Mouse (Mus musculus) c-Kit-negative CD71-positive TER-119-positive erythroid progenitor cells, embryonic 14.5 days (primary cell): Measurements from ENCODE around the gene 3110021N24Rik.
"Not testable (repeated sequence)": the region's sequence is repeated elsewhere in the genome, so short reads cannot be mapped to it uniquely, and the experiment has no call there.

Source experiments
- DNase-seq: peaks from one replicate; pipeline ENCODE4 v3.0.0-alpha.2; 2013; ENCODE audit warnings: low read depth, low spot score

3110021N24Rik gene

DNA sequence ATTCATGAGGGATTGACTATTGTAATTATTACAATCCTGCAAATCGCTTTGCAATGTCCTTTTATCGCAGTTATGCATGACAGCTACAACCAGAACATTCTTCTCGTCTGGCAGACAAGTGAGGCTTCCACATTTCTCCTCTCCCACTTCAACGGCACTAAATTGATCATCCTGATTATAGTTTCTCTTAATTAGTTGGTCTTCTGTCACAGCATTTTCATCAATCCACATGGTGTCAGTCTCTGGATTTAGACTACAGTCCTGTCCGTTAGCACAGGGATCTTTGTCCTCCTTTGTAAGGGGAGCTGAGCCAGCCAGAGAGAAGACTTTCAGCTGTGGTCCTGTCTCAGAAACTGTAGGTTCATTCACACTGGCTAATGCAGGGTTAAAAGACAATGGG lies at the start of gene 3110021N24Rik:
3110021N24Rik (plus strand) TSS at position 301 of the 400 bp plus-strand sequence.
- no peak for DNase-seq

DNA sequence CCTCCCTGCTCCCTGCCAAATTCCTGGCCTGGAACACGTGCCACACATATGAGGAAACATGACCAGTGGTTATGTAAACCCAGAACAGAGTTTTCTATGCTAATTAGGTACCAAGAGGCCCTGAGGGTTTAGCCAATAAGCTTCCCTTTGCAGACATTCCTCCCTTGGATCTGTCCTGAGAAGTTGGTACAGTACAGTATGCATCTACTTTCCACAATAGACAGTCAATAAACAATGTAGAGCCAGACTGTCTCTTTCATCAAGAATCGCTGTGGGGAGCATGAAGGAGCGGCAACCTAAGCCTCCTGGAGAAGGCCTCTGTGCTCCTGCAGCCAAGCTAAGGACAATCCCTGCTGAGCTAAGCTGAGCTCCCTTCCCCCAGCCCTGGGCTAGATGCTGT lies 33.3 kb upstream of the 3110021N24Rik start:
- no peak for DNase-seq

DNA sequence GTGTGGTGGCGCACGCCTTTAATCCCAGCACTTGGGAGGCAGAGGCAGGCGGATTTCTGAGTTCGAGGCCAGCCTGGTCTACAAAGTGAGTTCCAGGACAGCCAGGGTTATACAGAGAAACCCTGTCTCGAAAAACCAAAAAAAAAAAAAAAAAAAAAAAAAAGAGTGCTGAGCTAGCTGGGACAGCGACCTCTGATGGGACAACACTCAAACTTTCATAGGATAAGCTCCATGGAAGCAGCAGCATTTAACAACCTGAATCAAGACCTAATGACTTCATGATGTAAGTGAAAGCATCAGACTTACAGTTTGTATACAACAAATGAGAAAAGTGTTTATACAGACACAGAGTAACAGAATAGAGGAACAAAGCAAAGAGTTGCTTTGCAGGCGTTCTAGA lies 32.4 kb upstream of the 3110021N24Rik start:
- not testable (repeated sequence) for DNase-seq

DNA sequence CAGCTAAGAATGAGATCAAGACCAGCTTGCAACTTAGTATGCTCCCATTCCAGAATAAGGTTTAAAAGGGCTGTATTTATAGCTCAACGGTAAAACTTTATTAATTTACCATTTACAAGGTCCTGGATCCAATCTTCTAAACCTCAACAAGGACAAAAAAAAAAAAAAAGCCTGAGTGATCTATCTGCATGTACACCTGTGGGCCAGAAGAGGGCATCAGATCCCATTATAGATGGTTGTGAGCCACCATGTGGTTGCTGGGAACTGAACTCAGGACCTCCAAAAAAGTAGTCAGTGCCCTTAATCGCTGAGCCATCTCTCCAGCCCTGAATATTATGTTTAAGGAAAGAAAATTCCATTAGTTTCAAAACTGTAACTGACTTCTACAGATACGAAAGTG lies 29.0 kb upstream of the 3110021N24Rik start:
- DNase-seq = no peak

DNA sequence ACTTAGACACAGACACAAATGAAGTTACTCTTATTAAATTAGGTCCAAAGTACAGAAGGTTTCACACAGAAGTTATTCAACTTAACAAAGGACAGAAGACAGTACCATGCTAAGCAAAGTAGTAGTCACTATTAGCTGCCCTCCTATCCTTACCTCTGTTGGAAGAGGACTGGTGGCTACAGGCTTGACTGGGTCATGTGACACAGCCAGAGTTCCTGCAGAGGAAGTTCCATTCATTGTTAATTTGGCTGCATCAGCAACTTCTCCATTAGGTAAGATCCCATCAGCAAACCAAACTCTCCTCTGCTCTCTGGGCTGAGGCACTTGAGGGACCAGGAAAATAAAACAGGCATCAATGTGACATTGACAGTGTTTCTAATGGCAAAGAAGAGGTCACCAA lies 28.0 kb upstream of the 3110021N24Rik start:
- DNase-seq = no peak

DNA sequence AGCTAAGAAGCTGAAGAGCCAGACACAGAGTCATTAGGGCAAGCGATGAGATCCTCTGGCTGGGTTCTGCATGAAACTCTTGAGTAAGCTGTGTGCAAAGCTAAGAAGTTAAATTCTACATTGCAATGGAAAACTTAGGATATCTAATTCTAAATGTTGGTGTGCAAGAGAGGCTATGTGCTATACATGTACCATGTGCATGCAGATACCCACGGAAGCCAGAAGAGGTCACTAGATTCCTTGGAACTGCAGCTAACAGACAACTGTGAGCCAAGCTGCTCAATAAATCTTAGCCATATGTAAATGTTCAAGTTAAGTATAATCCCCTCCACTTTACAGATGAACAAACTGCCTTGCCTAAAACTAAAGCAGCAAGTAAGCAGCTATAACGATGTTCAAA lies 22.5 kb upstream of the 3110021N24Rik start:
- no peak for DNase-seq

DNA sequence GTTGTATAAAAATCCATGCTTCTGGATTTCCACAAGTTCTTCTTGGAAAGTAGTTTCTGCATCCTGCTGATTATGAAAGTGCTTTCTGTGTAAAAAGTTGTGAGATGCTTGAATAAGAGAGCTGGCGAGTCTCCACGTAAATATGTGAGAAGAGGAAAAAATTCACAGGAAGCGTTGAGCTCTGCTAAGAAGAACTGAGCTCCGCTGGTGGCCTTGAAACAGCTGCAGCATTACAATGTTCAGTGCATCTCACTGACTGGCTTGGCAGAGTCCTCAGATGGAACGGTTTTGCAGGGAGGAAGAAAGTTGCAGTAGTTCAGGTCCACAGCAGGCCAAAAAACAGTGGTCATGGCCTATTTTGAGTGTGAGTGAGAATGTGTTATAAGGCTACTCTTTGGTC lies 11.2 kb upstream of the 3110021N24Rik start:
- DNase-seq = no peak

DNA sequence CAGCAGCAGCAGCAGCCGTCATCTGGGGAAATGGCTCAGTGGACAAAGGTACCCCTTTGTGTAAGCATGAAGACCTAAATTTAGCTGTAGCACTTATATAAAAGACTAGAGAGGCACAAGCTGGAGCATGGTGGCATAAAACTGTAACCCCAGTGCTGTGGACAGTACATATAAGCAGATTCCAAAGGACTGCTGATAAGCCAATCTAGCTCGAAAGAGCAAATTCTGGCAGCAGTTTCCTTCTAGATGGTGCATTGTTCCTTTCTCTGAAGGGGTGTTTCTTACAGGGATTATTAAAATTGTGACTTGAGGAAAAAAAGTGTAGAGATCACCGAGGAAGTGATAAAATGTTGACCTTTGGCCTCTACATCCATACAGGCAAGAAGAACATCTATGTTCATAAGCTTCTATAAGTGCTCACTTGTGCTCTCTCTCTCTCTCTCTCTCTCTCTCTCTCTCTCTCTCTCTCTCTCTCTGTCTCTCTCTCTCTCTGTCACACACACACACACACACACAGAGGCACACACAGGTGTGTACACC lies 1.9 kb downstream of the 3110021N24Rik start:
- DNase-seq = no peak

DNA sequence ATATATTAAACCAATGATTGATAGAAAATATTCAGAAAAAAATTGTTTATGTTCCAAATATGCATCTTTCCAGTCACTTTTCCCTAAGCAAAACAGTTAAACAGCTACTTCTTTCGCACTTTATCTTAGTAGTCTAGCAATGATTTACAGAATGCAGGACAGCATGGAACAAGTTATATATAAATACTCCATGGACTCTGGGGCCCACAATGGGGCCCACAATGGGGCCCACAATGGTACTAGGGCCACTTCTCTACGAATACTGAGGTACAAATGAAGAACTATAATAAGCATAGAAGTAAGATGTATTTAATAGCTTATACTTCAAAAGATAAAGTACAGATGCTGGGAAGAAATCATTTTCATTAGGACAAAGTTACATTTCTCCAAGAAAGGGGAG lies 4.7 kb downstream of the 3110021N24Rik start:
- no peak for DNase-seq

DNA sequence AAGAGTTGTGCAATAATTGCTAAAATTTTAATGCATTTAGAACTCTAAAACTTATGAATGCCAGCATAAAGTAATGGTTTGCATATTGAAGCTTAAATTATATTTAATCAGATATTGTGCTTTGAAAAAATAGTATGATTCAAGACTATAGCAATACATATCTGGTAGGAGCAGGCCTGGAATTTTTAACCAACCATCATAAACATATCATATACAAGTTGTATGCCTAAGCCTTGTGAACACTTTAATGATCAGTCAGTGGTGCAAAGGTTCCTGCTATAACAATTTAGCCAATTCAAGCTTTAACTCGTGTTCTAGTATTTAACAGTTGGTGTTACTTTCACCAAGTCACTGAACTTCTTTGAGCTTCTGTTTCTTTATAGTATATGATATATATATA lies 11.0 kb downstream of the 3110021N24Rik start:
- no peak for DNase-seq

DNA sequence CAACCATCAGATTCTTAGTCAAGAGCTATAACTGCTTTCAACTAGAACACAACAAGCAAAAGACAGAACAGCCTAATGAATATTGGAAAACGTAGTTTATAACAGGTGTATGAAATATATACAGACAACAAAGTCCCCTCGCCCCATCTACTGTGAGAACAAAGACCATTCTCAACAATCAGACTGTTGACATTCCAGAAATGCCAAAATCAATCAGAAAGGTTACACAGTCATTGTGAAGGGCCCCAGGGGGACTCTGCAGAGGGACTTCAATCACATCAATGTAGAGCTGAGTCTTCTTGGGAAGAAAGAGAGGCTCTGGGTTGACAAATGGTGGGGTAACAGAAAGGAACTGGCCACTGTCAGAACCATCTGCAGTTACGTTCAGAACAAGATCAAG lies 12.1 kb downstream of the 3110021N24Rik start:
- DNase-seq = no peak

DNA sequence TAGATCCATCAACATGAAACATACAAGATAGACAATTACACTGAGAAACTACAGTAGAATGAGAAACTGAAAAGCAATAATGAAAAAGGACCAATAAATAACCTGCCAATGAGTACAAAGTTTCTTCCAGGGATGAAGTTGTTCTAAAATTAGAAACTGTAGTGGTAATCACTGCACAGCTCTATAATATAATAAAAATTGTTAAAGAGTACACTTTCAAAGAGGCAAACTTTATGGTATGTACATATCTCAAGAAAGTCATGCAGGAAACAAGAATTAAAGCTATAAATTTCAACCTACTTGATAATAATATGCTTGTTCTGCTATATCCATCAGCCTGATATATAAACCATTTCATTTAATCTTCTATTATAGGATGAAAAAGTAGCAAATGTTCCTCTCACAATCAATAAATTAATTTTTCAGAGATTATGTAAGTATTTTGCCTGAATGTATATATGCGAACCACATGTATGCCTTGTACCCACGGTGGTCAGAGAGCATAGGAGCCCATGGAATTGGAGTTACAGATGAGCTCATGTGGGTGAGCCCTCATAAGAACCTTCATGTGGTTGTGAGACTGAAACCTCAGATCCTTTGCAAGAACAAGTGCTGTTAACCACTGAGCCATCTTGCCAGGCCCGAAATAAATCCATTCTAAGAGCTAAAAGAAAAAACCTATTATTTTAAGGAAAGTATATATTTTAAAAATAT lies 26.9 kb downstream of the 3110021N24Rik start:
- DNase-seq = no peak

DNA sequence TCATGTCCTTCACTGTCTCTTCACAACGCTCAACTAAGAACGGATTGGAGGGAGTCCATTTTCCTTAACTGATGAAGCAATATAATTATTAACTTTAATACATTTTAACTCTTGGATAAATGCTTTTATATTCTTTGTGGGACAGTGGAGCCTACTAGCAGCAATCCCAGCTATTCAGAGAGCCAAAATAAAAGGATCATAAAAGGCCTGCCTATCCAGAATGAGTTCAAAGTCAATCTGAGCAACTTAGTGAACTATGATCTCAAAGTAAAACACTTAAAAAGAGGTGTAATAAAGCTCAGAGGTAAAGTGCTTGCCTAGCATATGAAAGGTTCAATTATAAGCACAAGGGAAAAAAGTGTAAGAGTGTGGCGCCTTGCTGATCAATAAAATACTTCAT lies 40.1 kb downstream of the 3110021N24Rik start:
- DNase-seq = no peak

DNA sequence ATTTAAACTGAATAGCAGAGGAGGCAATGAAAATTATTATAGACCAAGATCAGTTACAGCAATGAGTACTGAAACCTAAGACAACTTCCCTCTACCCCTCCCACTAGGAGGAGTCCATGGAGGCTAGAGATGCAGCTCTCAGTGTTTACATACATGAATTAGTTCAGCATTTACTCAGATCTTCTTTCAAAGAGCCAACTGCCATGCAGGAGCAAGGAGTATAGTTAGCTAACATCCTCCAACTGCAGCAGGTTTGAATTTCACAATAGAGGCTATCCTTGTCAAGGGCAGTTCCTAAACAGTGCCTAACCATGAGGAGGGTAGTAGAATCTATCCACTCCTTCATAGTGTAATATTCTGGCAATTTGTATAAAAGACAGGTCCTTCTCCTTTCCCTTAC lies 49.1 kb downstream of the 3110021N24Rik start:
- no peak for DNase-seq

DNA sequence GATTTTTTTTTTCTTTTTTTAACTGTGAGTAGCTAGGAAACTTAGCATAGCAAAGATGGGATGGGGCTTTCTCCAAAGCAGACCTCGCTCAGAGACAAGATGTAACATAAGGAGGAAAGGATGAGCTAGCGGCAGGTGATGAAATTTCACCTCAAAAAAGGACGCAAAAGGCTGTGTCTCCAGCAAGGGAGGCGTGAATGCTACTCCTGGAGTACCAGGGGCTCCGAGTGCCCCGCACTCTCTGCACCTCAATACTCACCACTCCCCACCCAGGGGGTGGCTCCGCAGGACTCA lies 60.3 kb downstream of the 3110021N24Rik start:
- DNase-seq = no peak

DNA sequence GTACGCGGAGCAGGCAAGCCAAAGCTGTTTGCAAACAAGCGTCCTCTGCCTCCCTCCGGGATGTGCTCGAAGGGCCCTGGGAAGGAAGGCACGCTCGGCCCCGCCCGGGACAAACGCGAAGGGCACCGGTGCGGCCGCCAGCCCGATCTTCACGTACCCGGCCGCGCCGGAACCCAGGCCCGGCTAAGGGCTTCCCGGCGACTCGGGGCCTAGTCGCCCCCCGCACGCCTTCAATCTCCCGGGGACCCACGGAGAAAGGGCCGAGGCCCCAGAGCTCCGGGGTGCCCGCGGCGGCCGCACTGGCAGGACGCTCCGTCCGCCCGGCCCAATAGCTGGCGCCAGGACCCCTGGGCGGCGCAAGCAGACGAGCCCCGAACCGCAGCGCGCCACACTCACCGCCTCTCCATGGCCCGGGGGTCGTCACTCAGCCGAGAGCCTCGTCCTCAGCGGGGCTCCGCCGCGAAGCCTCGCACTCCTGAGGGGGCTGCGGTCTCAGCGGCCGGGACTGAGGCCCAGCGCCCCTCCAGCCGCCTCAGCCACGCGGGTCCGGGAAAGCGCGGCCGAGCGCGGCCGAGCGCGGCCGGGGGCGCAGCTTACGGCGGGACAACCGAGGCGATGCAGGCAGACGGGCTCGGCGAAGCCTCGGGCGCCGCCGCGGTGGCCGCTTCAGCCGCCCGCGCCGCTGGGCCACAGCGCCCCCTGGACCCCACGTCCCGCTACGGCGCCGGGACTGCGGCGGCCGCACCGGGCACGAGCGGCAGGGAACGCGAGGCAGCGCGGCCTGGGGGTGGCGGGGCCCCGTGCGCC lies 60.8 kb downstream of the 3110021N24Rik start, which contains the start of gene Zfyve9:
Zfyve9 (minus strand) TSS at position 742 of the 807 bp plus-strand sequence.
- no peak for DNase-seq

DNA sequence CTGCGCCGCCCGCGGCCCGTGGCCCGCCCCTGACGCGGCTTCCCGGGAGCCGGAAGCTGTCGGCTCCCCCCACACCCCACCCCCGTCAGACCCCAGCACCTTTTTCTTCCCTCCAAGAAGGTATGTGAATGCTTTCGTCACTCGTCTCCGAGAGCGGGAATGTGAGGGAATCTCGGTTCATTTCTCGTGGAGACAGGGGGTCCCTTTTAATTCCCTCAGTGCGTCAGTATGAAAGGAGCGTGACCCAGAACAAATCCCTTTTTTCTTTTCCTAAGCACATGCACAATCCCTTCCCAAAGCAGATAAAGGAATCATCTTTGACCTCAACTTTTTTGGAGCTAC lies 61.4 kb downstream of the 3110021N24Rik start:
- DNase-seq = no peak

DNA sequence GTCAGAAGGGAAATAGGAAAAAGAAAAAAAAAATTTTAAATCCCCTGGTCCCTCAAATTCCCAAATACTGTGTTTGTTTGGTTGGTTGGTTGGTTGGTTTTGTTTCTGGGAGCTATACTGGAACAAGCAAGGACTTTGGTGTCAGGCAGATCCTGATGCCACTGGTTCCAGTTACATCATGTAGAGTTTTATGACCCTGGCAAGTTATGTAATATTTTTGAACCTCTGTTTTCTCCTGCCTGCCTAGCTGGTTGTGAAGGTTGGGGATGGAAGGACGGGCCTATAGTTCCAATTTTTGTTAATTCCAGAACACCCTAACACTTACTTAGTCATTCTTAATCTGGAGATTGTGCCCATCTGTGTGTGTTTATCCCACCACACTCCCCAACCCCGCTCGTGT lies 62.1 kb downstream of the 3110021N24Rik start:
- no peak for DNase-seq

DNA sequence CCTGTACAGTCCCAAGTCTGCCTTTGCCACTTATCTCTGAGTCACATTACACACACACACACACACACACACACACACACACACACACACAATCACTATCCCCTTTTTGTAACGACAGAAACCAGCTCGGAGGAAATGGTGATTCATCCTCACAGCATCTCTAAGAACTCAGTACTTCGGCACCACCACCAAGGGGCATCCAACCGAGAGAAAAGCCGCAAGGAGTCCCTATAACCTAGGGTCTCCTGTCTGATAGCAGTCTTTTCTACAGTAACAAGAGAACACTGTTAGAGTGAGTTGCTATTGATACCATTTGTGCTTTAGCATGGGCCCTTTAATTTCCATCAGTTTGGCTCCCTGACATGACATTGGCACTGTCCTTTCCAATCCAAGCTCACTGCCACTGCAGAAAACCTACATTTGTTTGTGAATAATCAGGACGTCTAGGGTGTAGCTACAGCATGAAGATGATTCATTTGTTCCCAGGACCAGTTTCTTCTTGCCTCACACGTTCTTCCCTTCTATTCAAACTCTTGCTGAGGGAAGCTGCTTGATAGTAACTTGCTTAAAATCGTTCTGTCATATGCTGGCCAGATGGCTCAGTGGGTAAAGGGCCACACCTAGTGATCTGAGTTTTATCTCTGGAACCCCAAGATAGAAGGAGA lies 63.1 kb downstream of the 3110021N24Rik start:
- no peak for DNase-seq

DNA sequence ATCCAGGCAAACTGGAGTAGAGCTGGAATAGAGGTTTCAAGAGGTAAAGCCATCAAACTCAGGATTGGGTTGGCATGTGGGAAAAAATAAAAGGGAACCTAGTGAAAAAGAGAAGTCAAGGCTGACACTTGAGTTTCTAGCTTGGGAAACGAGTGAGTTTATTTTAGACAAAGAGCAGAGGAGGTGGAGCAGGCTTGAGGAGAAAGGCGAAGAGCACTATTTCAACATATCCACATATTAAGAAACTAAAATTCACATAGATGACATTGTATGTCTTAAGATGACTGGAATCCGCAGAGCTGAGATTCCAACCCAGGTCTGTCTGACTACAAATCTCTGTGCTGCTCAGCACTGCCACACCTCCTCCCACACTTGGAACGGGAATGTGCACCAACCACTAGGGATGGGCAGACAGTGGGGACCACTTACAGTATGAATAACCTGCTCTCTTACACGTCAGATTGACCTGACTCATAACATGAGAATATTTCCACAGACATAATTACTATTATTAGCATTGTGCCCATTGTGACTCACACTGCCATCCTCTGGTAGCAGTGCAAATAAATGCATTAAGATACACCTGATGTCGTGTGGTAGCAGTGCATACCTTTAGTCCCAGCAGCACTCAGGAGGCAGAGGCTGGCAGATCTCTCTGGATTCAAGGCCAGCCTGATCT lies 69.9 kb downstream of the 3110021N24Rik start:
- no peak for DNase-seq

DNA sequence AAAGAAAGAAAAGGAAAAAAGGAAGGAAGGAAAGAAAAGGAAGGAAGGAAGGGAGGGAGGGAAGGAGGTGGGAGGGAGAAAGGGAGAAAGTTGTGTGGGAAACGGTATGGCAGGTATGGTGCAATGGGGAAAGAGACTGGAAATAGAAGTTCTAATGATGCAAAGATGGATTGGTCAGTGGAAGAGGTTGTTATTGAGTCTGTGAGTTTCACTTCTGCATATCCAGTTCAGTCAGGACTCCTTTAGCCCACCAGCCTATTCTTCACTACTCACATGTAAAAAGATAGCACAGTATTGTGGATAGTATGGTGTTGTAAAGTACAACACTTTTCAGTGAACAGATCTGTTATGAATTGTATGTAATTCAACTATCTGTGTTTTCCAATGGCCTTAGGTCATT lies 71.1 kb downstream of the 3110021N24Rik start:
- DNase-seq = no peak

DNA sequence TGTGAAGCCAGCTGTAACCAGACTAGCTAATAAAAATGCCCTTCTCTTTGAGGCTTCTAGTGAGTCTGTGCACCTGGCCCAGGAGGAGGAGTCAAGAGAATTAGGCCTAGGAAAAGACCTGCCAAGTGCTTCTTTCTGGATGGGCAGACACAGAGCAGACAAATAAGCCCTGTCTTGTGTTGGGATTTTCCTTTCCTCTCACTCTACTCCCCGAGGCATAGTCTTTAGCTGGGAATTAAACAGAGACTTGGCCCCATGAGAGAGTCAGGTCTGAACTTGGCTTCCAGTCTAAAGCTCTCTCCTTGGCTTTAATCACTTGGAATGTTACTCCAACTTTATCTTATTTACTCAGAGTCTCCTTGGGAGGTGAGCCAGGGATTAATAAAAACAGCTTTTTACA lies 74.5 kb downstream of the 3110021N24Rik start:
- no peak for DNase-seq
